Mouse (Mus musculus): ENCODE results near the gene Sirpa. TPM values are rescaled to one million over a fixed set of nuclear protein-coding genes. Genes with fewer than 3 reads are reported as not detected.
A peak's percentile ranks its signal among the peaks of the same experiment; 100 is the strongest.

The Sirpa gene
- total and polyA plus RNA-seq, 3 experiments = 28.3 to 29.4 (median 28.9) TPM

DNA sequence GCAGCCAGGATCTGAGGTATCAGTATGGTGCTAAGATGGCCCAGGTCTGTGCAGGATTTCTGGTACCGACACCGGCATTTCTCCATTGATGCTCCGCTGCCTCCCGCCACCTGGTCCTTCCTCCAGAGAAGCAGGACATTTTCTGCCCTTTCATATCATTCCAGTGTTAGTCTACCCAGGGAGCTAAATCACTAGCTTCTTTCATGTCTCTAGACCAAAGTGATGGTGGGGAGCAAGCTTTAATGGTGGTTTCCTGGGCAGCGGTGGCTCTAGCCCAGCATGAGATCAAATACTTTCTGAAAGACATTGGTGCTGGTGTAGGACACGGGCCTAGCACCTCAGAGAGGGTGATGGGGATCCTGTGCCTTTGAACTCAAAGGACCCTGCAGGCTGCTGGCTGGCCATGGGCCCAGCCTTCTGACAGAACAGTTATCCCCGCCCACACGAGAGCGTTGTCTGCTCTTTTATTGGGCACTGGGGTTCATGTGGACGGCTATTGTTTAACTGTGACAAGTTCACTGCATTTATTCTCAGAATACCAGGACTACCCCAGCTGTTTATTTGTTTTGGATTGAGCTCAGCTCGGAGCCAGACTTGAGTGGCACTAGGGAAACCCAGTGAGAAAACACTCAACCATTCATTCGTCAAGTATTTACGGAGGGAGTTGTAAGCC lies 31.7 kb downstream of the Sirpa start:
- no peak for TF ChIP-seq CTCF (IDR thresholded peaks at IDR 0.05)
- Histone ChIP-seq H3K79me2 (replicated peaks; ENCODE audit: control insufficient read depth, insufficient read depth, low read length) (no peaks in the 10 kb centered on the region), H3K27ac (no peak overlapping the region), H3K36me3 (ENCODE audit: control insufficient read depth, insufficient read depth, low read length) (no peaks in the 10 kb centered on the region), H3K27me3 (ENCODE audit: control insufficient read depth, insufficient read depth, low read length) (no peaks in the 10 kb centered on the region), H3K9ac (ENCODE audit: low read depth, low read length) (no peak overlapping the region), H3K4me3 (no peak overlapping the region), H3K4me1 (ENCODE audit: control insufficient read depth, insufficient read depth, low read length) (peaks cover 2% of the 10 kb centered on the region; the same call in 1 of the 2 replicates)
- WGBS = 61% methylated on average over 13 of the region's 13 CpGs
- peak; percentile 8 to 15 for DNase-seq
- intact Hi-C loops (cut with DNase I) = no loop called here

DNA sequence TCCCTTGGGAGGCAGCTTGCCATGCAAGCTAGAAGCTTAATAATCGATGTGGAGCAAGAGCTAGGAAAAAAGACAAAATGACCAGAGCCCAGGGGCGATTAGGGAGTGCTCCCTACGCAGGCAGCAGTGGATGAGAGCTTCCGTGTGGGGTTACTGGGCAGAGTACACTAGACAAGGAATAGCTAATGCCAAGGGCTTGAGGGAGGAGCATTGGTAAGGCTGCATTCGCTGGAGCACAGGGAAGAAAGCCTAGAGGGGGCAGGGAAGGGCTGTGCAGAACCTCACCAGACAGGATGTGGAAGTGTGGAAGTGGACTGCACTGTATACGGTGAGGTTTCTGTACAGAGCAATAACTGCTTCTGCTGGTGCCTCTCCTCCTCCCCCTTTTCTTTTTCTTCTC lies 32.3 kb downstream of the Sirpa start:
- no peaks in the 10 kb centered on the region for H3K36me3 ChIP-seq (ENCODE audit: control insufficient read depth, insufficient read depth, low read length)
- no peaks in the 10 kb centered on the region for H3K79me2 ChIP-seq (replicated peaks; ENCODE audit: control insufficient read depth, insufficient read depth, low read length)
- intact Hi-C loops (cut with DNase I) = no loop called here
- H3K4me3 ChIP-seq = no peak overlapping the region
- peak; percentile 7 to 18 for DNase-seq
- no peaks in the 10 kb centered on the region for H3K27me3 ChIP-seq (ENCODE audit: control insufficient read depth, insufficient read depth, low read length)
- TF ChIP-seq EP300 (IDR thresholded peaks at IDR 0.05; ENCODE audit: insufficient read depth, low read depth, low read length) = no peak
- TF ChIP-seq CTCF (IDR thresholded peaks at IDR 0.05) = no peak
- no peak for TF ChIP-seq POLR2A (IDR thresholded peaks at IDR 0.05; ENCODE audit: insufficient read depth, low read depth, low read length)
- H3K27ac ChIP-seq = no peak overlapping the region
- H3K4me1 ChIP-seq (ENCODE audit: control insufficient read depth, insufficient read depth, low read length) = peaks cover 2% of the 10 kb centered on the region; the same call in 1 of the 2 replicates
- no peak overlapping the region for H3K9ac ChIP-seq (ENCODE audit: low read depth, low read length)
- WGBS = 47% methylated on average over 6 of the region's 6 CpGs

DNA sequence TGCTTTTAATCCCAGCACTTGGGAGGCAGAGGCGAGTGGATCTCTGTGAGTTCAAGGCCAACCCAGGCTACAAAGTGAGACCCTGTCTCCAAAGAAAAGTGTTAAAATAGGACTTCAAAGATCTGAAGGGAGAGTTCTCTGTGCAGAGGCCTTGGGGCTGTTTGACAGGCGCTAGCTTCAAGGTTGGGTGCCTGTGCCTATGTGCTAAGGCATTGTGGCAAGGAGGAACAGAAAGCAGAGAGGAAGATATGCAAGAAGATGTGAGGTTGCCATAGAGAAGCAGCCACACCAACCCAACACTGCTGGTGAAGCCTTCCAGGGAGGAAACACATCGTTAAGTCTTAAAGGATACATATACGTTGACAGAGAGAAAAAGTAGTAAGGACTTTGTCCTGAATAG lies 33.2 kb downstream of the Sirpa start:
- peak; percentile 3 to 12 for DNase-seq
- 89% methylated on average over 4 of the region's 4 CpGs for WGBS
- Histone ChIP-seq H3K9ac (ENCODE audit: low read depth, low read length) (no peak overlapping the region), H3K4me3 (no peak overlapping the region), H3K4me1 (ENCODE audit: control insufficient read depth, insufficient read depth, low read length) (peaks cover 2% of the 10 kb centered on the region; the same call in 1 of the 2 replicates), H3K36me3 (ENCODE audit: control insufficient read depth, insufficient read depth, low read length) (no peaks in the 10 kb centered on the region), H3K79me2 (replicated peaks; ENCODE audit: control insufficient read depth, insufficient read depth, low read length) (no peaks in the 10 kb centered on the region), H3K27me3 (ENCODE audit: control insufficient read depth, insufficient read depth, low read length) (no peaks in the 10 kb centered on the region), H3K27ac (no peak overlapping the region)
- intact Hi-C loops (cut with DNase I) = no loop called here
- TF ChIP-seq POLR2A (IDR thresholded peaks at IDR 0.05; ENCODE audit: insufficient read depth, low read depth, low read length) (no peak), EP300 (IDR thresholded peaks at IDR 0.05; ENCODE audit: insufficient read depth, low read depth, low read length) (no peak), CTCF (IDR thresholded peaks at IDR 0.05) (no peak)

DNA sequence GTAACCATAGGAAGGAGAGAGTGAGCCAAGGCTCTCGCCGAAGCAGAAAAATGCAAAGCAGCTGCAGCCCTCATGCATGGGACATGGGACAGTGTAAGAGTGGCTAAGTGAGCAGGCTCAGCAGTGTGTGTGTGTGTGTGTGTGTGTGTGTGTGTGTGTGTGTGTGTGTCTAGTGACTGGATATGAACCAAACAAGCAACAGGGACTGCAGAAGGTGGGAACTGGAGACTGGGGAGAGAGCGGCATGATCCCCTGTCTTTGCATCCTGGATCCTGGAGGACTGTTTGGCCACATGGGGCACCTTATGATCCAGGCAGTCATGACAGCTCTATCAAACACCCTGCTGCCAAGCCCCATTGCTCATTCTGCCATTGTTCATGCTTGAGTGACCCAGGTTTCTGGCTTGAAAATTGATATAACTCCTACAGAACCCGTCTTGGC lies 34.0 kb downstream of the Sirpa start:
- Histone ChIP-seq H3K4me3 (no peak overlapping the region), H3K9ac (ENCODE audit: low read depth, low read length) (no peak overlapping the region), H3K4me1 (ENCODE audit: control insufficient read depth, insufficient read depth, low read length) (peaks cover 4% of the 10 kb centered on the region), H3K27me3 (ENCODE audit: control insufficient read depth, insufficient read depth, low read length) (no peaks in the 10 kb centered on the region), H3K36me3 (ENCODE audit: control insufficient read depth, insufficient read depth, low read length) (no peaks in the 10 kb centered on the region), H3K27ac (no peak overlapping the region), H3K79me2 (replicated peaks; ENCODE audit: control insufficient read depth, insufficient read depth, low read length) (no peaks in the 10 kb centered on the region)
- TF ChIP-seq CTCF (IDR thresholded peaks at IDR 0.05) (no peak), EP300 (IDR thresholded peaks at IDR 0.05; ENCODE audit: insufficient read depth, low read depth, low read length) (no peak), POLR2A (IDR thresholded peaks at IDR 0.05; ENCODE audit: insufficient read depth, low read depth, low read length) (no peak)
- intact Hi-C loops (cut with DNase I) = no loop called here
- WGBS = 91% methylated on average over 4 of the region's 4 CpGs
- DNase-seq = peak; percentile 1 to 11

DNA sequence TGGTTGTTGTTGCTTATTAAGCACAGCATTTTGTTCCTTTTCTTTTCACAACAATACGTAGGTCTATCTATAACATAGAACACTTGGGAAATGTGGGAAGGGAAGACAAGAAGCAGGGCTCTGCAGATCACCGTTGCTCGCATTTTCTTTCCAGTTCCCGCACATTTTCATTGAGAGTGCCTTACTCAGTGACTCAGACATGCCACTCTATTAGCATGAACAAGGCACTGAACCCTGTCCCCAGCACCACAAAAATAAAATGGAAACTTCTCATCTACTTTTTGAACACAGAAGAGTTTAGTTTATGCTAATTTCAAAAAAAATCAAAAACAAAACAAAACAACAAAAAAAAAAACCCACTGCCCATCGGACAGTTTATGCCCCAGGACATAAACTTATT lies 34.5 kb downstream of the Sirpa start:
- DNase-seq = no peak
- no peak for TF ChIP-seq CTCF (IDR thresholded peaks at IDR 0.05)
- TF ChIP-seq POLR2A (IDR thresholded peaks at IDR 0.05; ENCODE audit: insufficient read depth, low read depth, low read length) = no peak
- no peak for TF ChIP-seq EP300 (IDR thresholded peaks at IDR 0.05; ENCODE audit: insufficient read depth, low read depth, low read length)
- Histone ChIP-seq H3K4me3 (no peak overlapping the region), H3K36me3 (ENCODE audit: control insufficient read depth, insufficient read depth, low read length) (no peaks in the 10 kb centered on the region), H3K79me2 (replicated peaks; ENCODE audit: control insufficient read depth, insufficient read depth, low read length) (no peaks in the 10 kb centered on the region), H3K27me3 (ENCODE audit: control insufficient read depth, insufficient read depth, low read length) (no peaks in the 10 kb centered on the region), H3K27ac (no peak overlapping the region), H3K4me1 (ENCODE audit: control insufficient read depth, insufficient read depth, low read length) (peaks cover 4% of the 10 kb centered on the region), H3K9ac (ENCODE audit: low read depth, low read length) (no peak overlapping the region)
- WGBS = 93% methylated on average over 5 of the region's 5 CpGs
- intact Hi-C loops (cut with DNase I) = no loop called here

DNA sequence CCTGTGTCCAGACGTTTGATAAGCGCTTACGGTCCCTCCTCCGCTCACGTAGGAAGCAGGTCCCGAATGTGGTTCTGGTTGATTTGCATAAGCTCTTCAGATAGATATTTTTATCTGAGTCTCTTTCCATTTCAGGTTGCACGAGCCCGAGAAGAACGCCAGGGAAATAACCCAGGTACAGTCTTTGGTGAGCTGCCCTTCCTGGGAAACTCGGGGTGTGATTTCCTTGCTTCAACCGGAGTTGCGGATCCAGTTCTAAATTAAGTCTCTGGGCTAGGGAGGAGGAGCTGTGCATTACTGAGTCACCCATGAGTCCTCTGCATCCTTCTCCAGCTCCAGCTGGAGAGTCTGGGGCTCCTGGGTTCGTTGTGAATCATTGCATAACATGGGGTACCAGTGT lies 35.2 kb downstream of the Sirpa start:
- no peak overlapping the region for H3K4me3 ChIP-seq
- WGBS = 51% methylated on average over 13 of the region's 13 CpGs
- no peaks in the 10 kb centered on the region for H3K27me3 ChIP-seq (ENCODE audit: control insufficient read depth, insufficient read depth, low read length)
- no peak overlapping the region; the same call in 1 of the 2 replicates for H3K27ac ChIP-seq
- TF ChIP-seq POLR2A (IDR thresholded peaks at IDR 0.05; ENCODE audit: insufficient read depth, low read depth, low read length) = no peak
- TF ChIP-seq EP300 (IDR thresholded peaks at IDR 0.05; ENCODE audit: insufficient read depth, low read depth, low read length) = no peak
- TF ChIP-seq CTCF (IDR thresholded peaks at IDR 0.05) = no peak
- H3K4me1 ChIP-seq (ENCODE audit: control insufficient read depth, insufficient read depth, low read length) = peaks cover 4% of the 10 kb centered on the region
- H3K36me3 ChIP-seq (ENCODE audit: control insufficient read depth, insufficient read depth, low read length) = no peaks in the 10 kb centered on the region
- peak; percentile 17 to 23 for DNase-seq
- no peaks in the 10 kb centered on the region for H3K79me2 ChIP-seq (replicated peaks; ENCODE audit: control insufficient read depth, insufficient read depth, low read length)
- H3K9ac ChIP-seq (ENCODE audit: low read depth, low read length) = no peak overlapping the region
- intact Hi-C loops (cut with DNase I) = no loop called here

All from heart, adult 2 months (tissue).